Mouse (Mus musculus) lung, postnatal 36 days (tissue): ENCODE measurements around the gene 1700015F17Rik.

ENCODE experiments used
- DNase-seq: peaks from one replicate; pipeline ENCODE4 v3.0.0; 2022; ENCODE audit warnings: mixed read lengths

Gene 1700015F17Rik

GRCm38 (mm10) chr5:5479043-5479442, at the start of gene 1700015F17Rik:
Gene 1700015F17Rik (minus strand): TSS chr5:5479143.
- DNase-seq: no peak

GRCm38 (mm10) chr5:5515411-5515810, 36.5 kb upstream of the 1700015F17Rik start:
- DNase-seq: no peak

- DNase-seq: peak; percentile 98
Measured at GRCm38 (mm10) chr5:5514196-5515076, 35.5 kb upstream of the 1700015F17Rik start, which contains the start of gene Cldn12. Gene Cldn12 (minus strand): TSS chr5:5514958.

- DNase-seq: no peak
Measured at GRCm38 (mm10) chr5:5511401-5511800, 32.5 kb upstream of the 1700015F17Rik start.

- no peak for DNase-seq
Measured at GRCm38 (mm10) chr5:5510989-5511388, 32.0 kb upstream of the 1700015F17Rik start.

GRCm38 (mm10) chr5:5510304-5510887, 31.5 kb upstream of the 1700015F17Rik start:
- DNase-seq: no peak

GRCm38 (mm10) chr5:5508231-5508630, 29.3 kb upstream of the 1700015F17Rik start:
- no peak for DNase-seq

GRCm38 (mm10) chr5:5507701-5508225, 28.8 kb upstream of the 1700015F17Rik start:
- DNase-seq: peak; percentile 83

GRCm38 (mm10) chr5:5504456-5504855, 25.5 kb upstream of the 1700015F17Rik start:
- no peak for DNase-seq

- DNase-seq: no peak
Measured at GRCm38 (mm10) chr5:5503381-5503780, 24.4 kb upstream of the 1700015F17Rik start.

GRCm38 (mm10) chr5:5501583-5501982, 22.6 kb upstream of the 1700015F17Rik start:
- peak; percentile 39 for DNase-seq

GRCm38 (mm10) chr5:5496393-5496792, 17.4 kb upstream of the 1700015F17Rik start:
- no peak for DNase-seq

- DNase-seq: peak; percentile 42
Measured at GRCm38 (mm10) chr5:5495042-5495441, 16.1 kb upstream of the 1700015F17Rik start.

GRCm38 (mm10) chr5:5494269-5495005, 15.5 kb upstream of the 1700015F17Rik start:
- peak; percentile 51 for DNase-seq

GRCm38 (mm10) chr5:5492163-5492562, 13.2 kb upstream of the 1700015F17Rik start:
- no peak for DNase-seq

- no peak for DNase-seq
Measured at GRCm38 (mm10) chr5:5486071-5486470, 7.1 kb upstream of the 1700015F17Rik start.

- DNase-seq: no peak
Measured at GRCm38 (mm10) chr5:5483254-5483858, 4.4 kb upstream of the 1700015F17Rik start.

GRCm38 (mm10) chr5:5481662-5482061, 2.7 kb upstream of the 1700015F17Rik start:
- peak; percentile 68 for DNase-seq

GRCm38 (mm10) chr5:5476133-5476532, 2.8 kb downstream of the 1700015F17Rik start:
- no peak for DNase-seq

- no peak for DNase-seq
Measured at GRCm38 (mm10) chr5:5465256-5465655, 13.7 kb downstream of the 1700015F17Rik start.

- no peak for DNase-seq
Measured at GRCm38 (mm10) chr5:5431746-5432438, 47.1 kb downstream of the 1700015F17Rik start.

- no peak for DNase-seq
Measured at GRCm38 (mm10) chr5:5423723-5424171, 55.2 kb downstream of the 1700015F17Rik start.
